Mouse (Mus musculus): ENCODE results near the gene Patz1. TPM values are rescaled to one million over a fixed set of nuclear protein-coding genes. Genes with fewer than 3 reads are reported as not detected.

The Patz1 gene
- total RNA-seq, 2 experiments from 2014 or later = 38.5 to 41.6 TPM

DNA sequence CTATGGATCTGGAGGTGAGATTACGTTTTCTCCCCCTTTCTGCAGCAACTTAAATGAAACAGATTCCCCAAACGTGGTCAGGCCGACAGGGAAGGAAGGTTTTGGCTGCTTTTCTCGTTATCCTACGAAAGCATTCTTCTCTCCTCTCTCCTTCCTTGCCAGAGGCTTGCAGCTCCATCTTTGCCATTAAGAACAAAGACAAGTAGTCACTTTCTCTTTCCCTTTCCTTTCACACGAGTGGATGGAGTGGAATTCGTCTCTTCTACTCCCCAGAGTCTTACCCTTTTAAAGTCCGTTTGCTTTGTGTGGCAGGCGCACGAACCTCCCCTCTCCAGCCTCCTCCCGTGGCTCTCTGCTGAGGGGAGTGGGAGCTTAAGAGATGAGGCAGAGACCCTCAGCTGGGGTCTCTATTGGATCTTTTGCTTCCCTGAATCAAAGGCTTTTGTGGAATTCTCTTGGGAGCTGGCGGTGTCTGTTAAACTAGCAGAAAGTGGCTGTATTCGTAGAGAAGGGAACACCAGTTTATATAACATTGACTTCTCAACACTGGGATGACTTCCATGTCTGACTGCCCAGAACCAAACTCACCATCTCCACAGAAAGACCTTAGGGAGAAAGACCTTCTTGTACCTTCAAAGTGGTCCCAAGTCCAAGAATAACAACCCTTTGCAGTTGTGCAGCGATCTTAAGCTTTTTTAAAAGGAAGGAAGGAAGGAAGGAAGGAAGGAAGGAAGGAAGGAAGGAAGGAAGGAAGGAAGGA lies 42.5 kb downstream of the Patz1 start:
- no peak for DNase-seq

DNA sequence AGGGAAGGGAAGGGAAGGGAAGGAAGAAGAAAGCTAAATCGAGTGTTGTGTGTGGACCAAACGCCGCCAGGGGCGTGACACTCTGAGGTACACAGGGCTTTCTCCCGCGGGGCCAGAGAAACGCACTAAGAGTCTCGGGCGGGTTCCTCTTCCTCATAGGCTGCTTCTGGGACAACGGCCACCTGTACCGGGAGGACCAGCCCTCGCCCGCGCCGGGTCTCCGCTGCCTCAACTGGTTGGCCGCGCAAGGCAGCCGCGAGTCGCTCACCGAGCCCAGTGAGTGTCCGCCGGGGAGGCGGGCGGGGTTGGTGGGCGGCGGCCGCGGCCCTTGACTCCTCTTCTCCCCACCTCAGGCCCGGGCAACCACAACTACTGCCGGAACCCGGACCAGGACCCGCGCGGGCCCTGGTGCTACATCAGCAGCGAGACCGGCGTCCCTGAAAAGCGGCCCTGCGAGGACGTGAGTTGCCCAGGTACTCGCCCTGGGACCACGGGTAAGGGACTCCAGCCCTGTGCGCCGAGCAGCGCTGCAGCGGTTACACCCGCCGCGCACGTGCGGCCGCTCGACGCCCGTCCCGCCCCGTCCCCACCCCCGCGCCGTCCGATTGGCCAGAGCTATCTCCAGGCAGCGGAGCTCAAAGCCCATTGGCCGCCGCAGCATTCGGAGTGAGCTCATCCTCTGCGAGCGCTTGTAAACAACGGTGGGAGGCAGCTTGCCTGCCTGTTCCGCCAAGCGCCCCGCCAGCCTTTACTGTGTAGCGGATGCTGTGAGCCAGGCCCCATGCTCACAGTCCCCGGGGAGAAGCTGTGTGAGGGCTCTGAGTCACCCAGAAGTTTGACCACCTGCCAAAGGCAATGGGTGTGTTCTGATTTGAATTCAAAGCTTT lies 43.3 kb downstream of the Patz1 start:
- DNase-seq = peak; percentile 95

DNA sequence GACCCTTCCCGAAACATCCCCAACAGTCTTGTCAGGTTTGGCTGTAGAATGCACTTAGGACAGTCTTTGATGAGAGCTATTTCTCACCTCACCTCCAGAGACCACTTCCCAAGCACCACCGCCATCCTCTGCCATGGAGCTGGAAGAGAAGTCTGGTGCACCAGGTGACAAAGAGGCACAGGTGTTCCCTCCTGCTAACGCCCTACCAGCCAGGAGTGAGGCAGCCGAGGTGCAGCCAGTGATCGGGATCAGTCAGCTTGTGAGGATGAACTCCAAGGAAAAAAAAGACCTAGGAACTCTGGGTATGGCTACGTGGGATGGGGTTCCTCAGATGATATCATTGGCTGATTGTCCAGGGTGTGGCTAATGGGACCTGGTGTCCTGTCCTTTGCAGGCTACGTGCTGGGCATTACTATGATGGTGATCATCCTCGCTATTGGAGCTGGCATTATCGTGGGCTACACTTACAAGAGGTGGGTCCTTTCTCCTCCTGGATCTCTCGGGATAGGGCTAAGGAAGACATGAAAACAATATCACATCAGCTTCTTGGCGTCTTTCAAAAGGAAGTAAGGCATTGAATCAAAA lies 44.5 kb downstream of the Patz1 start:
- DNase-seq = no peak

DNA sequence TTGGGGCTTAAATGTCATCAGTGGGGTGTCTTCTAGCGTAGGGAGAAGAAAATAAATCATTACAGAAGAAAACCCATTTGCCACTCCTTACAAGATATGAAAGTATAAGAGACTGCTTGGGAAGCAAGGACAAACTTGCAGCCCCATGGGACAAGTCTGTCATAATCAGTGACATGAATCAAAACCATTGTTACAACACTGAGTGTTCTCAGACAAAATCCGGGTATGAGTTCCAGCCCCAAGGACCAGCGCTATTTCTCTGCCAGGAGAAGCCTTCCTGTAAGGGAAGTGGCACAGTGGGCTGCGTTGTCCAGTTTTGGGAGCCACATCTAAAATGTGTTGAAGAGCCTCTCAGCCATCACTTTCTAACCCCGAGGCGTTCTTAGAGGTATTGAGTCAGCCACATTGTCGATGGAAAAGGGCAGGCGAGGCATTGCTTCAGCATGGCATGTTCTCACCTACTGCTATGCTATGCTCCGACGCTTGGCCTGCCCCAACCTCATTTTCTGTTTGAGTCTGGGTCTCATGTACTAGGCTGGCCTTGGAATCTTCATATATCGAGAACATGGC lies 45.6 kb downstream of the Patz1 start:
- no peak for DNase-seq

DNA sequence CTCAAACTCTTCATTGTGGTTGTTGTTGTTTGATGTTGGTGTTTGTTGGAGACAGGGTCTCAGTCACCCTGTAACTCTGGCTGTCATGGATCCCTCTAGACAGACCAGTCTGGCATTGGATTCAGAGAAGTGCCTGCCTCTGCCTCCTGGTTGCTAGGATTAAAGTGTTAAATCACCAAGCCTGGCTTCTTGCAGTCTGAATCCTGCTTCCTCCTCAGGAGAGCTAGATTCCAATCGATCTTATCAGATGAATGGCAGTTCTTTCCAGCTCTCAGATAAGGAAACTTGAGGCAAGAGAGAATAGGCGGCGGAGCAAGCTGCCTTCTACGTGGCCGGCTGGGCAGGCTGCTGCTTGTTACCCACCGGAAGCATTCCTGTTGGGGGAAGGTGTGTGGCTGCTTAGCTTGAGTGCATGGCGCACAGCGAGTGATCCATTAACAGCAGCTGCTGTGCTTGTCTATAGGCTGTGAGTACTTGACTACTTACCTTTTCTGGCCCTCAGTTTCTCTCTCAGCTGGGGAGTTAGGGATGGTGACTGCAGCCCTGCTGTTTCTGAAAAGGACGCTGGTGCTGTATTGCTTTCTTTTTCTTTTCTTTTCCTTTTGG lies 46.1 kb downstream of the Patz1 start:
- DNase-seq = no peak

DNA sequence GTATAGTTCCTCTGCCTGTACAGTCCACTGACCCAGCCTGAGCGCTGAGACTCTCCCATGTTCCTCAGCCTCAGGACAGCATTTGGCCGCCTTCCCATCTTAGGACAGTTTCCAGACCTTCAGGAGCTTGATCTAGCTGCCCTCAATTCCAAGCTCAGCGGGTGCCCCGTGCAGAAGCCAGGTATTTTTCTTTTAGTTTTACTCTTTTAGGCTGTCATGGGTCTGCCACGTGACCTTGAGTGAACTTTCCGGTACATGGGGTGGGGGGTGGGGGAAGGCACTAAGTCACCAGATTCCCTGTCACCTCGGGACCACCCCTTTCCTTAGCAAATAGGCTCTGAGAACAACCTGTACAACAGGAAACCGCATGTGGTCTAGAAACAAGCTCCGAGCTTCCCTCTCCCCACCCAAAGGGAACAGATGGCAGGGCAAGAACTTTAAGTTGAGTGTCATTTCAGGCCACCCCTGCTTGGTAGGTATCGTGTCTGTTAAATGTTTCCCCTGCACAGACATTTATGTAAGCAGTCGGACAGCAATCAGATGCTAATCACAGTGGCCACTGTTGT lies 47.1 kb downstream of the Patz1 start:
- DNase-seq = peak; percentile 49

DNA sequence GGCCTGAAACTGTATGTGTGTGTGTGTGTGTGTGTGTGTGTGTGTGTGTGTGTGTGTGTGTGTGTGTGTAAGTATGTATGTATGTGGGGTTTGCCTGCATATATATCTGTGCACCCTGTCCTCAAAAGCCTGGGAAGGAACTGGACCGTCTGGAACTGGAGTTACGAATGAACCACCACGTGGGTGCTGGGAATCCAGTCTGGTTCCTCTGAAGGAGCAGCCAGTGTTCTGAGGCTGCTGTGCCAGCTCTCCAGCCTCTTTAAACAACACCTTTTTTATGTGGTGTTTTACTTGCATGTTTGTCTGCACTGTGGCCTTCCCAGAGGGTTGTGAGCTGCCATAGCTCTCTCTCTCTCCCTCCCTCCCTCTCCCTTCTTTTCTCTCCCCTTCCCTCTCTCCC lies 47.9 kb downstream of the Patz1 start:
- DNase-seq = no peak

DNA sequence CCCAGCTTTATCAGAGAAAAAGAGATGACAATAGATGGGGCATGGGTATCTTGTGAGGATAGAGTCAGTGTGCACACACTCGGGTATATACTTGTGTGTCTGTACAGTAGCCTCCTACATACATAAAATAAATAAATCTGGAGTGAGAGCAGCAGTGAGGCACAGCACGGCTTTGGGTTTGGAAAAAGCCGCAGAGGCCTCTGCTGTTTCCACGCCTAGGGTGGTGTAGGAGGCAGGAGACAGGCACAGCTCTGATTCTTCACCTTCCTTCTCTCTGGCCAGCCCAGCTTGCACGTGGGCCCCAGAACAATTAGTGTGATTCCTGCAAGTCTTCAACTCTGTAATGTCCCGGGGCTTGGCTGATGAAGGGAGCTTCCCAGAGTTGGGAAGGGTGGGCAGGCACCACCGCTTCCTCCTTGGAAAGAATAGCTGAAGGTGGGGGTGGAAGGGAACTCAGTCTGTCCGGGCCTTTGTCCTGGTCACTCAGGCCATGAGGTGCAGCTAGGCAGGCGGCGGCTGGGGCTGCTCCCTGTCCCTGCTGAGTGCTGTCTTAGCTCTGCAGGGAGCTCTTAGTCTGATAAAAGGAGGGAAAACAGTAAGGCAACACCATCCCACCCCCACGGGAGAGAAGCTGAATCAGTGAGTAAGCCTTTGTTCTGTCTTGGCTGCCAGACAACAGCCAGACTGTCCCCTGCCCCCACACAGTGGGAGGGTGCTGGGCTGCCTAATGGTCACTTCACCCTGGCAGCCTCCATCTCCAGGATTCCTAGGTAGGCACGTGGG lies 48.7 kb downstream of the Patz1 start:
- DNase-seq = peak; percentile 78

DNA sequence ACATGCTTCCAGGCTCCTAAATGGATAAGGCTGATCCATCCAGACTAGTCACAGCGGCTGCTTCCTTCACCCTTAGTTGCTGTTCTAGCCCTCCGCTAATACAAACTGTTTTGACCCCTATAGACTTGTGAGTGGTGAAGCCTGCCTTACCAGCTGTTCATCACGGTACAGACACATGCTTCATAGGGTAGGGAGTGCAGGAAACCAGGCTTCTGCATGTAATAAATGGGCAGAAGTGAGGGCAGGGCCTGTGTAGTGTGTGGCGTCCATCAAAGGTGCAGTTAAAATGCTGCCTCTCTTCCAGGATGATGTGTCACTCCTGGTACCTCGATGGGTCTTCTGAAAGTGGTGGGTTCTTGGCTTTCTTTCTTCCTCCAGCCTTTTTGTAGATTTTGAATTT lies 49.3 kb downstream of the Patz1 start:
- no peak for DNase-seq

DNA sequence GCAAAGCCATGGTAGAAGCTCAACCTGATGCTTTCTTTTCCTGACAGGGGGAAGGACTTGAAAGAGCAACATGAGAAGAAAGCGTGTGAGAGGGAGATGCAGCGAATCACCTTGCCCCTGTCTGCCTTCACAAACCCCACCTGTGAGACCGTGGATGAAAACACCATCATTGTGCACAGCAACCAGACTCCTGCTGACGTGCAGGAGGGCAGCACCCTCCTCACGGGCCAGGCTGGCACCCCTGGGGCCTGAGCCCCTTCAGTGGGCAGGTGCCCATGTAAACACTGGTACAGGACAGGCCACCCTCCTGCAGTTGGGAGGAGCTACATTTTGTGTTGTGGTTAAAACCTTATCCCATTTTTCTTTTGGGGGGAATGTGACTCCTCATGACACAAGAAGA lies 52.8 kb downstream of the Patz1 start:
- no peak for DNase-seq

DNA sequence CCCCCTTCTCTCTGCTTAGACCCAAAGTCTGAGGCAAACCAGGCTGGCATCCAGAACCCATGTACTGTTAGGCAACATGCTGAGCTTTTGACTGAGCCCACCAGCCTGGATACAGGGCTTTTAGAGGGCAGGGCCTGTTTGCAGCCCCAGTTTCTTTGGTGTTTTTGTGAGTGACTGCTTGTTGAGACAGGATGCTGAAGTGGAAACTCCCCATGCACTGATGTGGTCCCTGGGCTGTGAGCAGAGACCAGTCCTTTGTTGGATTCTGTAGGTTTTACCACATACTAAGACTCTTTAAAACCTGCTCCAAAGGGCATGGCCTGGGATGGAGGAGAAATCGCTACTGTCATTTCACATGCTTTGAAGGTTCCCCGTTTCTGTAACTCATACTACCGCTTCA lies 56.2 kb downstream of the Patz1 start:
- DNase-seq = no peak

DNA sequence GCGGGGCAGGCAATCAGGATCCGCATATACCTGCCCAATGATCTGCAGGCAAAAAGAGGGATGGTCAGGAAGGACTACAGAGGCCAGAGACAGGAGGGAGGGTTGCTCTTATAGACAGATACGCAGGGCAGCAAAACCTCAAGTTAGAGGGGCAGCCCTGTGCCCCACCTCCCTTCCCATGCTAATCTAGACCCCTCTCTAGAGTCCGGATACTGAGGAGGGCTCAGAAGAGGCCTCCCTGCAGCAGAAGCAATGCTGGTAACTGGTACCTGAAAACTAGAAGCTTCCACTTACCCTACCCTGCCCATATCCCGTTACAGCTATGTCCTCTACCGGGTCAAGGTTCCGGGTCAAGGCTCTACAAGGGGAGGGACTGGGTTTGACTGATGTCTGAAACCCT lies 57.7 kb downstream of the Patz1 start:
- no peak for DNase-seq

DNA sequence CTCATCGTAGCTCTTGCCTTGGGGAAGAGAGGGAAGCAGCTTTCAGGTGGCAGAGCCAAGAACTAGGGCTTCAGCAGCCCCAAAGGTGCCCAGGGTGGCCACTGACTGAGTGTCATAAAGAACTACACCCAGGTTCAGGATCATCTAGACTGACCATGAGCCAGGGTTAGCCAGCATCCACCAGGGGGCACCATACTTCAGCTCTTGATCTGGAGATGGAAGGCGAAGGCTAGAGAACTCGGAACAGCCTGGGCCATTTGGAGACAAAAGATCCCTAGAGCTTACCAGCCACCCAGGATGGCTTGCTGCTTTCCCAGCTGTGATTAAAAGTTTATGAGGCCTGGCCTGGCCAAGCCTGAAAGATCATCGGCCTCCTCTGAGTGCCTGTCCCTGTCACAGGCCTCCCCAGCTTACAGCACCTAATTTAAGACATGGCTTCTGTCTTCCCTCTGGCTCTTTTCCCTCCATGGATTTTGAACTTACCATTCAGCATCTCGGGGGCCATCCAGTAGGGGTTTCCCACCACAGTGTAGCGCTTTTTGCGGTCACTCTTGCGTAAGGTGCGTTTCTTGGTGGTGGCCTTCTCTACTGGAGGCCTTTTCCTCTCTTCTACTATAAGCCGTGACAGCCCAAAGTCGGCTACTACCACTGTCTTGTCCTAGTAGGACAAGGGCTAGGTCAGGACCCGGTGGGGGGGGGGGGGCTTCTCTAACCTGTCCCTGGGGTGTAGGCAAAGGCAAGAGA lies 58.6 kb downstream of the Patz1 start:
- peak; percentile 94 for DNase-seq

DNA sequence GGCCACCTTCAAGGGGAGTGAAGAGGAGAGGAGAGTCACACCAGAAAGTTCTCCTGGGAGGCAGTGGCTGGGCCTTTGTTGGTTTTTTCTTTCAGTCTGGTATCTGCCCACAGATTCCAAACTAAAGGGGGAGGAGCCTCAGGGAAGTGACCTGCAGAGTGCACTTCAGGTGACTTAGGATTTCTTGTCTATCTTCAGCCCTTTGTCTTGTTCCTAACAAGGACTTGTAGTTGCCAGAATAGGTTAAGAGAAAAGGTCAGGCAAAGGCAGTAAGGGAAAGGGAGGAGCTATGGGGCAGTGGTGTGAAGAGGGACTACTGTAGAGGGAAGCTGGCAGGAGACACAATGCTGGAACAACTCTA lies 59.1 kb downstream of the Patz1 start:
- DNase-seq = no peak

DNA sequence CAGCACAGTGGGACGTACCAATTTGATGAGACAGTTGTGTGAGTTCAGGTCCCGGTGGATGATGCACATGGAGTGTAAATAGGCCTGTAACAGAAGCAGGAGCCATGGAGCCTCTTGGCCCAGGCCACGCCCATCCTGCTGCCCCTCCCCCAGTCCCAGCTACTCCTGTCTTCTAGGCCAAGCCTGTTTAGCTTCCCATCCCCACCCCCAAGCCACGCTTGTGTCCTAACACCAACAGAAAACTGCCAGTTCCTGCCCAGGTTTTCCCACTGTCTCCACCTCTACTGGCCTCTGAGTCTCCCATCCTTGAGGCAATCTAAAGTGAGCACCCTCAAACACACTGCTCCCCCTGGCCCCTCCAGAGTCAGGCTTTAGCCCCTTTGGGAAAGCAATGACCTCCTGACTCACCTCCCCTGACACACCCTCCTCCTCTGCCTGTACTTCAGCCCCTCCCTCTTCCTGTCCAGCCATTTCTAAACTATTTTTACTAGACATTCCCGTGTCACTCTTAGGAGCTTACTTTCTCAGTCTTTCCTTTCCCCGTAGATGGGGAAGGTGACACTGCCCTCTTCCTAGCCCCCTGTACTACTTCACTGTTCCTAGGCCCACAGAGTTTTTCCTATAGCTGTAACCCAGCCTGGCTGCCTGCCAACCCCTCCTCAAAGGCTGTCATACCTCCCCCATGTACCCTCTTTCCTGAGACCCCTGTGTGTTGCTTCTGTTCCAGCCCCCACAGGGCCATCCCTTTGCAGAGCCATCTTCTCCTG lies 60.1 kb downstream of the Patz1 start:
- peak; percentile 60 for DNase-seq

DNA sequence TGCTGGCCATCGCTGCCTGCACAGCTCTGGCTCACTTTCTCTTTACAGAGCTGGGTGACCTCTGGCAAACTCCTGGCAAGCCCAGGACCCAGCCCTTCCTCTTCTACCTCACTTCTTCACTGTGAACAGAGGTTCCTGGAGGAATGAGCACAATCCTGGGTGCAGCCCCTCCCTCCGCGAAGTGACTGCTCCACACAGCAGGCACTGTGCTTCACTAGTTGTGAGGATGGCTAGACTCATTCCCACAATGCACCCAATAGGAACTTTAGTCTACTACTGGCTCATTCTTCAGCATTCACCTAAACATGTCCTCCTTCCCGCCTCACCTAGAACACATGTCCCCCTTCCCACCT lies 60.6 kb downstream of the Patz1 start:
- DNase-seq = no peak

DNA sequence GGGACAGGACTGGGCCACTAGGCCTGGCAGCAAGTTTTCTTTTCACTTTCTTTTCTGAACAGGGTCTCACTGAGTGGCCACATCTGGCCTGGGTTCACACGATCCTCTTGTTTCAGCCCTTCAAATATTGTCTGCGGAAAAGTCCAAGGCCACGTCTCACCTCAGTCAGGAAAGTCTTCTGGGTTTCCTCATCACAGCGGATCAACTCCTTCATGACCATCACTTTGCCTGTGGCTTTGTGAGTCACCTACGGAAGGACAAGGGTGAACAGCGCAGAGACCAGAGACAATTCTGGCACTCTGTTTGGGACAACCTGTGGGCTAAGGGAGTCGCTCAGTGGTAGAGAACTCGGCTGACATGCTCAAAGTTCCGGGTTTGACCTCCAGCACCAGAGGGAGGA lies 63.5 kb downstream of the Patz1 start:
- no peak for DNase-seq

DNA sequence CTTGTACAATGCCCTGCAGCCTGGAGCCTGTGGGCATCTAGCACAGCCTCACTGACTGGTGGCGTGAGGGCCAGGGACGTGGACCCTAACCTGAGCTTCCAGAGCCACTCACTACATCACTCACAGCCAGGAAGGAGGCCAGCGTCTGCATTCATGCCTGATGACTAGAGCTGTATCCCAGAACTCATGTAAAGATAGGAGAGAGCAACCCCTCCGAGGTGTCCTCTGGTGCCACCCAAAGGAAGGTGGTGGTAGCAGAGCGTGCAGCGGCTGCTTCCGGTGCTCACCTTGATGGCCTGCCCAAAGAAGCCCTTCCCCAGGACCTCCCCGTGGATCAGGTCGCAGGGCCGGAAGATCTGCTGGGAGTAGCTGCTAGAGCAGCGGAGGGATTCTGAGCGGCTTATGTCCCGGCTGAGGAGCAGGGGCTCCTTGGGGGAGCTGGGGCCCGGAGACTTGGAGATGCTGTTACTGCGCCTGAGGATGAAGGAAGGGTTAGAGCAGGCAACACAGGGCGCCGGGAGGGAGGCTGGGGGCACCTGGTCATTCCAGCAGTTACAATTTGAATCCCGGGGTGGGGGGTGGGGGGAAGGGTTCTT lies 64.4 kb downstream of the Patz1 start:
- peak; percentile 43 for DNase-seq

Measured in heart, postnatal 4 days (tissue).